Mouse (Mus musculus): ENCODE data around the gene Kpna6.

Kpna6 gene

GRCm38 (mm10) chr4:129617121-129617641 is 55.4 kb downstream of the Kpna6 start:
- no peak for DNase-seq

- no peak for DNase-seq
Measured at GRCm38 (mm10) chr4:129616631-129617030, 55.9 kb downstream of the Kpna6 start.

- DNase-seq = no peak
Measured at GRCm38 (mm10) chr4:129615801-129616290, 56.7 kb downstream of the Kpna6 start.

- DNase-seq = peak; percentile 64 to 70
Measured at GRCm38 (mm10) chr4:129614093-129614492, 58.5 kb downstream of the Kpna6 start, which contains the start of gene Dcdc2b. TSS of gene Dcdc2b (minus strand) at chr4:129614257.

- DNase-seq = no peak
Measured at GRCm38 (mm10) chr4:129610472-129610871, 62.1 kb downstream of the Kpna6 start.

GRCm38 (mm10) chr4:129610026-129610425 is 62.5 kb downstream of the Kpna6 start:
- DNase-seq = no peak

- peak in 1 of 2 experiments; percentile 39 for DNase-seq
Measured at GRCm38 (mm10) chr4:129609139-129609631, 63.4 kb downstream of the Kpna6 start.

GRCm38 (mm10) chr4:129608426-129609025 is 64.0 kb downstream of the Kpna6 start:
- DNase-seq = peak; percentile 93 to 95

- DNase-seq = peak; percentile 88 to 90
Measured at GRCm38 (mm10) chr4:129600233-129601158, 72.1 kb downstream of the Kpna6 start, which contains the start of the genes Eif3i and Tmem234. TSS of gene Eif3i (minus strand) at chr4:129600648. TSS of gene Tmem234 (plus strand) at chr4:129600668.
